Mouse (Mus musculus) limb, embryonic 12.5 days (tissue): ENCODE measurements around the gene Csrnp1. TPM values are rescaled to one million over a fixed set of nuclear protein-coding genes. Genes with fewer than 3 reads are reported as not detected.

Source experiments
- ATAC-seq: fragments of 200-750 bp; cut with Nextera tagmentation; 2 replicates; pipeline ENCODE4 v1.8.0; 2017; ENCODE audit warnings: low read depth, moderate TSS enrichment; ENCODE audit not compliant: insufficient number of reproducible peaks, insufficient read depth, low FRiP score, low TSS enrichment
- H3K27ac ChIP-seq: fragments of 300-500 bp; sonication (generic); 2 replicates; pipeline ENCODE4 v1.5.1; 2016; ENCODE audit warnings: mild to moderate bottlenecking, moderate library complexity
- H3K27me3 ChIP-seq: fragments of 300-500 bp; sonication (generic); 2 replicates; pipeline ENCODE4 v1.6.1; 2016; ENCODE audit warnings: mild to moderate bottlenecking, moderate library complexity
- H3K36me3 ChIP-seq: fragments of 300-500 bp; sonication (generic); 2 replicates; pipeline ENCODE4 v1.6.1; 2016; ENCODE audit warnings: mild to moderate bottlenecking, moderate library complexity
- H3K4me1 ChIP-seq: fragments of 300-500 bp; sonication (generic); replicated peaks from 2 replicates; pipeline ENCODE4 v1.6.1; 2016
- H3K4me2 ChIP-seq: fragments of 300-500 bp; sonication (generic); 2 replicates; pipeline ENCODE4 v1.6.1; 2016; ENCODE audit warnings: mild to moderate bottlenecking, moderate library complexity
- H3K4me3 ChIP-seq: fragments of 300-500 bp; sonication (generic); replicated peaks from 2 replicates; pipeline ENCODE4 v1.5.1; 2016; ENCODE audit warnings: mild to moderate bottlenecking
- H3K9ac ChIP-seq: fragments of 300-500 bp; sonication (generic); replicated peaks from 2 replicates; pipeline ENCODE4 v1.6.1; 2016; ENCODE audit warnings: mild to moderate bottlenecking, moderate library complexity
- H3K9me3 ChIP-seq: fragments of 300-500 bp; sonication (generic); 2 replicates; pipeline ENCODE4 v1.6.1; 2016; ENCODE audit warnings: mild to moderate bottlenecking, moderate library complexity
- WGBS: fragments of 180-500 bp; shearing (Covaris S2); methylation state at CpG from one replicate; pipeline ENCODE4 v1.1.7; 2016; 5-methylcytosine and 5-hydroxymethylcytosine counted together
- polyA plus RNA-seq: library from polyadenylated mRNA; unstranded; fragments of >200 nt; fragmentation: Nextera tagmentation; extraction: Ambion mirVana; gene quantifications from 2 replicates; pipeline ENCODE4 v1.2.1, GENCODE M21; 2016

The Csrnp1 gene
- polyA plus RNA-seq, 1 experiment from 2014 or later: 4.6 TPM

DNA sequence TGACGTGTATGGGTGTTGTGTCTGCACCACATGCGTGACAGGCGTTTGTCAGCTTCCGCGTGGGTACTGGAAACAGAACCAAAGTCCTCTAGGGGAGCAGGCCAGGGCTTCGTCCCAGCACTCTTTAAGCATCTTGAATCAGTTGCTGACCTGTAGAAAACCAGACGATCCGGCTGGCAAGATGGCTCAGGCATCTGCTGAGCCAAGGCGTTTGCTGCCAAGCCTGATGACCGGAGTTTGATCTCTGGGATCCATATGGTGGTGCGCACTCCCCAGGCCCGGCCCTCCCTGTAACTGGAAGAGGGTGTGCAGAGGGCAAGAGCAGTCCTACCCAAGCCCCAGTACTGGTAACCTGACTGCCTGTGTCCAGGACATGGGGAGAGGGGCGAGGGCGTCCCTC is 42.6 kb downstream of the Csrnp1 start:
- 78% methylated on average over 14 of the region's 14 CpGs for WGBS
- no peaks in the 10 kb centered on the region for H3K36me3 ChIP-seq
- no peaks in the 10 kb centered on the region for H3K9me3 ChIP-seq
- H3K9ac ChIP-seq: no peak overlapping the region
- ATAC-seq: no peak
- H3K27ac ChIP-seq: no peak overlapping the region
- H3K4me3 ChIP-seq: no peak overlapping the region
- peaks cover 42% of the 10 kb centered on the region for H3K4me1 ChIP-seq
- no peaks in the 10 kb centered on the region for H3K27me3 ChIP-seq
- no peak overlapping the region for H3K4me2 ChIP-seq

GRCm38 (mm10) chr9:119941407-119941806 is 43.1 kb downstream of the Csrnp1 start:
- Histone ChIP-seq H3K9ac (no peak overlapping the region), H3K36me3 (no peaks in the 10 kb centered on the region), H3K4me2 (no peak overlapping the region), H3K27me3 (no peaks in the 10 kb centered on the region), H3K27ac (no peak overlapping the region), H3K4me3 (no peak overlapping the region), H3K4me1 (peaks cover 46% of the 10 kb centered on the region), H3K9me3 (no peaks in the 10 kb centered on the region)
- WGBS: 79% methylated on average over 5 of the region's 5 CpGs
- no peak for ATAC-seq

DNA sequence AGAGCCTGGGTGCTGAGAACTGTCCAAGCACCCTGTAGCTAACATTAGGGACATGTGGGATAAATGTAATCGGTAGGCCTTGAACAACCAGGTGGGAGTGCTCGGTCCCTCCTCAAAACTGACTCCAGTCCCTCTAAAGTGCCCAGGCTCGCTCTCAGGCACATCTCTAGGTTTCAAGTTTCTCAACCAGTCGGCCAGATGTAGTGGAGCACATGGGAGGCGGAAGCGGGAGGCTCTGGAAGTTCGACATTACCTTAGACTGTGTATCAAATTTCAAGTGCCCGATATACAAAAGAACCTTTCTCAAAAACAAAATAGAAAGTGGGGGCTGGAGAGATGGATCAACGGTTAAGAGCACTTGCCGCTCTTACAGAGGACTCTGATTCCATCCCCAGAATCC is 44.8 kb downstream of the Csrnp1 start:
- no peaks in the 10 kb centered on the region for H3K9me3 ChIP-seq
- H3K27ac ChIP-seq: peak overlapping the region; percentile 80
- H3K4me3 ChIP-seq: no peak overlapping the region
- H3K36me3 ChIP-seq: no peaks in the 10 kb centered on the region
- WGBS: 33% methylated on average over 10 of the region's 10 CpGs
- H3K9ac ChIP-seq: no peak overlapping the region
- no peaks in the 10 kb centered on the region for H3K27me3 ChIP-seq
- 0 out of 2 replicates have a peak overlapping the region, but pooled peaks have one; percentile 10 for H3K4me2 ChIP-seq
- peaks cover 50% of the 10 kb centered on the region for H3K4me1 ChIP-seq
- no peak for ATAC-seq

DNA sequence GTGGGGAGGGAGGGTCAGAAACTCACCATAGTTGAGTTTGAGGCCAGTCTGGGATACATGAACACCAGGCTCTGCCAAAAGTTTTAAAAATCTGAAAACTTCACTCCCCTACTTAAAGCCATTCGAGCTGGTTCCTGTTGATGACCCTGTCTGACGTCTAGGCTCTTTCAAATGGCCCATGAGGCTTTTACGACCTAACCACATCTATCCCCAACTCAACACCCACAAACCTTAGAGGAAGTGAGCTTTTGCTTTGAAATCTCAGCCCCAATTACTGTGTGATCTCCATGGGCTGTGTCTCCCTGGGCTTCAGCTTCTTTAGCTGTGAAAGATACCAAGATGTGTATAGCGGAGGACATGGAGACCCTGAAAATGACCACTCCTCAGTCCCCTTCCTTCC is 46.0 kb downstream of the Csrnp1 start:
- Histone ChIP-seq H3K27ac (no peak overlapping the region), H3K4me1 (peaks cover 50% of the 10 kb centered on the region), H3K9me3 (no peaks in the 10 kb centered on the region), H3K4me3 (no peak overlapping the region), H3K4me2 (no peak overlapping the region), H3K36me3 (no peaks in the 10 kb centered on the region), H3K9ac (peak overlapping the region; percentile 5; the same call in 1 of the 2 replicates), H3K27me3 (no peaks in the 10 kb centered on the region)
- 71% methylated on average over 4 of the region's 4 CpGs for WGBS
- ATAC-seq: no peak

GRCm38 (mm10) chr9:119937005-119937773 is 47.3 kb downstream of the Csrnp1 start, which contains the start of the genes Gorasp1 and Ttc21a:
Gorasp1 (minus strand) TSS chr9:119937565.
Ttc21a (plus strand) TSS chr9:119937606.
- Histone ChIP-seq H3K27me3 (no peaks in the 10 kb centered on the region), H3K9ac (peak within 1 kb of the TSS; percentile 84), H3K27ac (peak within 1 kb of the TSS; percentile 77), H3K4me1 (peaks cover 49% of the 10 kb centered on the region), H3K4me2 (peak within 1 kb of the TSS; percentile 85), H3K9me3 (no peaks in the 10 kb centered on the region), H3K36me3 (peaks cover 10% of the 10 kb centered on the region), H3K4me3 (peak within 1 kb of the TSS; percentile 70)
- 4% methylated on average over 40 of the region's 40 CpGs for WGBS
- ATAC-seq: peak; percentile 86

DNA sequence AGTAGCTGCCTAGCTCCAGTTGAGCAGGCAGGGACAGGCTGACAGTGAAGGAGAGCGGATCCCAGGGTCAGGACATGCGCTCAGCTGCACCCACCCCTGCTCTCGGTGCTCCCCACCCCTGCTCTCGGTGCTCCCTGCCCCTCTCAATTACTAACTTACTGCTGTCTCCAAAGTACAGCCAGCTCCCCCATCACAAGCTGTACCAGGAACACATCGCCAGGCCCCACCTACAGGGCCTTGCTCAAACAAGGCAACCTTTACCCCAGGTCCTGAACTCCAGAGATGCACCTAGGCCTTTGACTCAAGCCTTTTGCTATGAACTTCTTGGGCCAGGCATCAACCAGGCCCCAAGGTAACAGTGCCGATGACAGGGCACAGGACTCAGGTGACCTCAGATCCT is 50.8 kb downstream of the Csrnp1 start:
- 87% methylated on average over 6 of the region's 6 CpGs for WGBS
- Histone ChIP-seq H3K9ac (no peak overlapping the region), H3K27me3 (no peaks in the 10 kb centered on the region; the same call in 1 of the 2 replicates), H3K27ac (no peak overlapping the region), H3K9me3 (no peaks in the 10 kb centered on the region), H3K36me3 (peaks cover 45% of the 10 kb centered on the region), H3K4me1 (peaks cover 18% of the 10 kb centered on the region), H3K4me3 (no peak overlapping the region), H3K4me2 (no peak overlapping the region)
- no peak for ATAC-seq

DNA sequence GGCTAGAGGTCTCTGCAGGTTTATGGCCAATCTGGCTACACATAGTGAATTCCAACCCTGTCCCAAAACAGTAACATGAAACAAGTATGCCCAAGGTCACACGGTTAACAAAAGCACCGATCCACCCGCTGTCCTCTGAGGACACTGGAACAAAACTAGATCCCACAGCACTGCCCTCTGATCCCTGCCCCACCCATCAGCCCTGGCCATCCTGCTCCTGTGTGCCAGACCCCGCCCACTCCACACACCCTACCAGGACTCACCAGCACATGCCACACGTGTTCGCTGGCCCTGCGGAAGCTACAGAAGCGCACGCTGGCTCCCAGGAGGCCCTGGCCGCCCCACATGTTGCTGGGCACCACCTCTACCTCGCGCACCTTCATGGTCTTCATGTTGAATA is 52.1 kb downstream of the Csrnp1 start:
- H3K4me1 ChIP-seq: peaks cover 8% of the 10 kb centered on the region
- H3K9ac ChIP-seq: no peak overlapping the region; the same call in 1 of the 2 replicates
- no peak overlapping the region for H3K4me3 ChIP-seq
- no peak for ATAC-seq
- no peak overlapping the region for H3K4me2 ChIP-seq
- WGBS: 87% methylated on average over 12 of the region's 12 CpGs
- no peaks in the 10 kb centered on the region; the same call in 1 of the 2 replicates for H3K27me3 ChIP-seq
- no peak overlapping the region for H3K27ac ChIP-seq
- no peaks in the 10 kb centered on the region for H3K9me3 ChIP-seq
- peaks cover 58% of the 10 kb centered on the region for H3K36me3 ChIP-seq

DNA sequence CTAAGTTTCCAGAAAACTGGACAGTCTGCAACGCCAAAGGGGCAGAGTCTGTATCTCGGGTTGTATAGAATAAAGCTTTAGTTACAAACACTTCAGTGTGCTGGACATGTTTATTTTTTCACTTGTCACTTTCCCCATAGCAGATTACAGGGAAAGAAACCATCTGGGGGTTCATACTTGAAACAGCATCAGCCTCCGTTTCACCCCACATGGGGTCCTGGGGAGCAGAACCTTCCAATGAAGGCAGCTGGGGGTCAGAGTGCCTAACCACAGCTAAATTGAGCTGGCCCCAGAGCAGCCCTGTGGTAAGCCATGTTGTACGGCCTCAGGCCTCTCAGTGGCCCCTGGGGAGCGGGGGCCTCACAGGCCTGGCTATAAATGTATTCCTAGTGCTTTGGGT is 58.0 kb downstream of the Csrnp1 start:
- H3K4me1 ChIP-seq: no peaks in the 10 kb centered on the region
- no peaks in the 10 kb centered on the region for H3K27me3 ChIP-seq
- no peak for ATAC-seq
- no peak overlapping the region for H3K4me2 ChIP-seq
- WGBS: 84% methylated on average over 5 of the region's 5 CpGs
- H3K4me3 ChIP-seq: no peak overlapping the region
- no peaks in the 10 kb centered on the region for H3K9me3 ChIP-seq
- peaks cover 97% of the 10 kb centered on the region for H3K36me3 ChIP-seq
- H3K27ac ChIP-seq: no peak overlapping the region
- H3K9ac ChIP-seq: no peak overlapping the region

- H3K27ac ChIP-seq: no peak overlapping the region
- no peaks in the 10 kb centered on the region for H3K4me1 ChIP-seq
- peaks cover 97% of the 10 kb centered on the region for H3K36me3 ChIP-seq
- no peak overlapping the region for H3K4me3 ChIP-seq
- H3K4me2 ChIP-seq: no peak overlapping the region
- no peak for ATAC-seq
- H3K9ac ChIP-seq: no peak overlapping the region
- H3K9me3 ChIP-seq: no peaks in the 10 kb centered on the region
- H3K27me3 ChIP-seq: no peaks in the 10 kb centered on the region
- WGBS: 86% methylated on average over 8 of the region's 8 CpGs
These were observed 58.7 kb downstream of the Csrnp1 start for GRCm38 (mm10) chr9:119925729-119926128.

DNA sequence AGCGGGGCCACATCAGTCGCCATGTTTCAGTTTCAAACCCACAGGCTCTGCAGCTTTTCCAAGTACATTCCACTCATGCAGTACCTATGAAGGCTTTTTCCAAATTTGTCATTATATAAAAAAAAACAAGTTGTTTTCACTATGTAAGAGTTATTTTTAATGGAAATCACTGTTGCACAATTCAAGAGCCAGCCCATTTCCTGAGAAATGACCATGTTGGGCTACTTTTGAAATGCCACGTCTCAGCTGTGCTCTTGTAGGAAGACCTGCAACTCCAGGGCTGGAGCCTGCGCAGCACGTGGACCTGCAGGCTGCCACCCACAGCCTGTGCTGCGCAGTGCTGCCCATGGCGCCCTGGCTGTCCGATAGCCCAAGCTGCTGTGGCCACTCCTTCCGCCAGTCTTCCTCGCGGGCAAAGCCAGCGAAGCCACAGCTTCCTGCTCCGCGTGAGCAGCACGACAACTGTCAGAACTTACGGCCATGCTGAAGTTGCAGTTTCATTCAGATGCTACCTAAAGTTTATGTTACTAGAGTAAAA is 59.3 kb downstream of the Csrnp1 start:
- Histone ChIP-seq H3K4me1 (no peaks in the 10 kb centered on the region), H3K4me3 (no peak overlapping the region), H3K9me3 (no peaks in the 10 kb centered on the region), H3K27ac (no peak overlapping the region), H3K4me2 (no peak overlapping the region), H3K9ac (no peak overlapping the region), H3K36me3 (peaks cover 97% of the 10 kb centered on the region), H3K27me3 (no peaks in the 10 kb centered on the region)
- no peak for ATAC-seq
- WGBS: 94% methylated on average over 16 of the region's 16 CpGs

- Histone ChIP-seq H3K36me3 (peaks cover 97% of the 10 kb centered on the region), H3K9me3 (no peaks in the 10 kb centered on the region), H3K4me3 (no peak overlapping the region), H3K4me2 (no peak overlapping the region), H3K27ac (no peak overlapping the region), H3K4me1 (no peaks in the 10 kb centered on the region), H3K9ac (no peak overlapping the region), H3K27me3 (no peaks in the 10 kb centered on the region)
- 94% methylated on average over 4 of the region's 4 CpGs for WGBS
- ATAC-seq: no peak
These were observed 61.0 kb downstream of the Csrnp1 start for GRCm38 (mm10) chr9:119923462-119923861.
